ENCODE assay signal across 13 mouse cellular contexts in genomic region chr2:163190004-163190441, GRCm38 (mm10). TPM values are rescaled to one million over a fixed set of nuclear protein-coding genes. Genes with fewer than 3 reads are reported as not detected.
DNase-seq lines count a peak whose midpoint lies in the region; ATAC-seq lines count a peak whose summit lies in the region.
"Had no signal": no experiment of that assay in that cellular context is flagged by ENCODE, and none has a peak within 500 bp of the region (broad histone marks: within the 10 kb centered on the region; RNA-seq: fewer than 3 reads in every experiment).

No protein-coding gene starts in this region.

- H3K36me3 ChIP-seq in hindbrain, embryonic 11.5 days (ENCODE audit: control insufficient read depth, insufficient read depth, low read length) = no peaks in the 10 kb centered on the region
- no peaks in the 10 kb centered on the region for H3K36me3 ChIP-seq in hindbrain, embryonic 16.5 days (ENCODE audit: control insufficient read depth, insufficient read depth, low read length)
- no peaks in the 10 kb centered on the region for H3K36me3 ChIP-seq in hindbrain, embryonic 13.5 days
- H3K36me3 ChIP-seq in neural tube, embryonic 11.5 days (ENCODE audit: control insufficient read depth, insufficient read depth, low read length) = no peaks in the 10 kb centered on the region
- H3K36me3 ChIP-seq: liver, embryonic 12.5 days had no signal

- no peaks in the 10 kb centered on the region for H3K27me3 ChIP-seq in hindbrain, embryonic 11.5 days (ENCODE audit: control insufficient read depth, insufficient read depth, low read length)
- H3K27me3 ChIP-seq in hindbrain, embryonic 16.5 days (replicated peaks; ENCODE audit: control insufficient read depth, insufficient read depth, low read length) = no peaks in the 10 kb centered on the region
- peaks cover 21% of the 10 kb centered on the region for H3K27me3 ChIP-seq in hindbrain, embryonic 13.5 days
- H3K27me3 ChIP-seq in neural tube, embryonic 11.5 days (ENCODE audit: control insufficient read depth, insufficient read depth, low read length) = no peaks in the 10 kb centered on the region

- H3K9ac ChIP-seq in hindbrain, embryonic 11.5 days (ENCODE audit: low read depth, low read length) = peak overlapping the region; percentile 8; the same call in 1 of the 2 replicates
- H3K9ac ChIP-seq in hindbrain, embryonic 16.5 days (ENCODE audit: low read depth, low read length) = no peak overlapping the region
- H3K9ac ChIP-seq in hindbrain, embryonic 13.5 days = 0 out of 2 replicates have a peak overlapping the region, but pooled peaks have one; percentile 6
- no peak overlapping the region for H3K9ac ChIP-seq in neural tube, embryonic 11.5 days (ENCODE audit: low read length)
- H3K9ac ChIP-seq: liver, embryonic 12.5 days had no signal

- H3K4me1 ChIP-seq in hindbrain, embryonic 11.5 days (replicated peaks; ENCODE audit: control insufficient read depth, insufficient read depth, low read length) = peaks cover 19% of the 10 kb centered on the region
- peaks cover 3% of the 10 kb centered on the region; the same call in 1 of the 2 replicates for H3K4me1 ChIP-seq in hindbrain, embryonic 16.5 days (ENCODE audit: control insufficient read depth, insufficient read depth, low read depth, low read length)
- H3K4me1 ChIP-seq in hindbrain, embryonic 13.5 days (replicated peaks) = peaks cover 40% of the 10 kb centered on the region
- peaks cover 19% of the 10 kb centered on the region for H3K4me1 ChIP-seq in neural tube, embryonic 11.5 days (ENCODE audit: control insufficient read depth, insufficient read depth, low read length)
- H3K4me1 ChIP-seq: liver, embryonic 12.5 days had no signal

- 10% methylated on average over 3 of the region's 3 CpGs for WGBS in hindbrain, embryonic 11.5 days
- 11% methylated on average over 3 of the region's 3 CpGs for WGBS in hindbrain, embryonic 16.5 days
- 3% methylated on average over 3 of the region's 3 CpGs for WGBS in hindbrain, embryonic 13.5 days
- 6% methylated on average over 3 of the region's 3 CpGs for WGBS in neural tube, embryonic 11.5 days

- H3K4me2 ChIP-seq in hindbrain, embryonic 11.5 days (replicated peaks; ENCODE audit: low read depth, low read length) = no peak overlapping the region
- no peak overlapping the region for H3K4me2 ChIP-seq in hindbrain, embryonic 16.5 days (ENCODE audit: low read length)
- no peak overlapping the region for H3K4me2 ChIP-seq in hindbrain, embryonic 13.5 days
- no peak overlapping the region for H3K4me2 ChIP-seq in neural tube, embryonic 11.5 days (ENCODE audit: low read depth)
- H3K4me2 ChIP-seq: liver, embryonic 12.5 days had no signal

- no peaks in the 10 kb centered on the region for H3K9me3 ChIP-seq in hindbrain, embryonic 11.5 days (ENCODE audit: control insufficient read depth, low read length)
- no peaks in the 10 kb centered on the region for H3K9me3 ChIP-seq in hindbrain, embryonic 16.5 days (ENCODE audit: control insufficient read depth, low read length)
- no peaks in the 10 kb centered on the region for H3K9me3 ChIP-seq in hindbrain, embryonic 13.5 days
- no peaks in the 10 kb centered on the region for H3K9me3 ChIP-seq in neural tube, embryonic 11.5 days (ENCODE audit: control insufficient read depth, low read length)
- H3K9me3 ChIP-seq: liver, embryonic 12.5 days had no signal

- H3K4me3 ChIP-seq in hindbrain, embryonic 11.5 days (ENCODE audit: low read depth, low read length) = no peak overlapping the region
- no peak overlapping the region for H3K4me3 ChIP-seq in hindbrain, embryonic 16.5 days (ENCODE audit: low read length)
- no peak overlapping the region for H3K4me3 ChIP-seq in hindbrain, embryonic 13.5 days
- H3K4me3 ChIP-seq in neural tube, embryonic 11.5 days (ENCODE audit: low read depth, low read length) = no peak overlapping the region
- H3K4me3 ChIP-seq: liver, embryonic 12.5 days had no signal

- DNase-seq in hindbrain, embryonic 11.5 days (ENCODE audit: low spot score) = peak; percentile 70
- peak; percentile 75 for DNase-seq in embryo, embryonic 9.5 days (ENCODE audit: extremely low spot score)
- peak; percentile 50 for DNase-seq in neural tube, embryonic 11.5 days (ENCODE audit: low spot score)
- DNase-seq in thymus, postnatal 0 days (ENCODE audit: low spot score) = no peak
- no peak for DNase-seq in cerebellum, postnatal 25 days
- DNase-seq: adrenal gland, postnatal 36 days; cerebellum, adult 9-10 months; heart, adult 18-20 months had no signal

- ATAC-seq in hindbrain, embryonic 11.5 days (ENCODE audit: low FRiP score) = peak; percentile 84
- ATAC-seq in hindbrain, embryonic 16.5 days = no peak
- ATAC-seq in hindbrain, embryonic 13.5 days (ENCODE audit: low FRiP score) = peak; percentile 68; the same call in 1 of the 2 replicates
- ATAC-seq in neural tube, embryonic 11.5 days (ENCODE audit: insufficient read depth, low FRiP score, low TSS enrichment) = peak; percentile 63
- no peak for ATAC-seq in erythroblast, adult 5-6 weeks (replicated peaks; ENCODE audit: low FRiP score, poor library complexity, severe bottlenecking)
- ATAC-seq: liver, embryonic 12.5 days had no signal

- peak overlapping the region; percentile 58 for H3K27ac ChIP-seq in hindbrain, embryonic 11.5 days (ENCODE audit: low read depth, low read length)
- H3K27ac ChIP-seq in hindbrain, embryonic 16.5 days (ENCODE audit: low read depth, low read length) = no peak overlapping the region
- no peak overlapping the region for H3K27ac ChIP-seq in hindbrain, embryonic 13.5 days
- H3K27ac ChIP-seq in neural tube, embryonic 11.5 days (ENCODE audit: low read depth, low read length) = no peak overlapping the region
- H3K27ac ChIP-seq: liver, embryonic 12.5 days had no signal

RNA-seq across cellular contexts. Expression of gene Tox2, which starts 12.9 kb away (rescaled TPM):
- polyA plus RNA-seq in hindbrain, embryonic 11.5 days (2014; fragmentation: Nextera tagmentation; extraction: Ambion mirVana) = 15.6 and 17.5 TPM in 2 replicates
- 23.0 and 33.7 TPM in 2 replicates for polyA plus RNA-seq in hindbrain, embryonic 16.5 days (2015; fragmentation: Nextera tagmentation; extraction: Ambion mirVana)
- 20.6 and 23.5 TPM in 2 replicates for polyA plus RNA-seq in hindbrain, embryonic 13.5 days (2015; fragmentation: Nextera tagmentation; extraction: Ambion mirVana)
- polyA plus RNA-seq in neural tube, embryonic 11.5 days (2014; fragmentation: Nextera tagmentation; extraction: Ambion mirVana) = 18.0 and 20.3 TPM in 2 replicates
- 2.7 and 3.5 TPM in 2 replicates for polyA plus RNA-seq in thymus, postnatal 0 days (2015; fragmentation: Nextera tagmentation; extraction: Ambion mirVana)
- total RNA-seq in erythroblast, adult 5-6 weeks (2015; ENCODE audit: low replicate concordance) = not detected in 2 replicates
- not detected in 2 replicates for total RNA-seq in erythroblast, adult 5-6 weeks (2017; ENCODE audit: low replicate concordance)
- total RNA-seq: megakaryocyte, adult 5-6 weeks had no signal

Comparison
In these comparisons a context has a peak if more than half of its experiments do, and no peak if none do; other contexts are left out.
1. ATAC-seq: peak in hindbrain, embryonic 11.5 days (single experiment), hindbrain, embryonic 13.5 days (single experiment) and neural tube, embryonic 11.5 days (single experiment); none in hindbrain, embryonic 16.5 days (single experiment) and erythroblast, adult 5-6 weeks (single experiment).
2. H3K9ac ChIP-seq: peak in hindbrain, embryonic 11.5 days (single experiment) and hindbrain, embryonic 13.5 days (single experiment); none in hindbrain, embryonic 16.5 days (single experiment) and neural tube, embryonic 11.5 days (single experiment).
3. DNase-seq: peak in hindbrain, embryonic 11.5 days (single experiment), embryo, embryonic 9.5 days (single experiment) and neural tube, embryonic 11.5 days (single experiment); none in thymus, postnatal 0 days (single experiment) and cerebellum, postnatal 25 days (0 of 2).